Mouse (Mus musculus): Measurements from ENCODE around the gene Rhof.

DNA sequence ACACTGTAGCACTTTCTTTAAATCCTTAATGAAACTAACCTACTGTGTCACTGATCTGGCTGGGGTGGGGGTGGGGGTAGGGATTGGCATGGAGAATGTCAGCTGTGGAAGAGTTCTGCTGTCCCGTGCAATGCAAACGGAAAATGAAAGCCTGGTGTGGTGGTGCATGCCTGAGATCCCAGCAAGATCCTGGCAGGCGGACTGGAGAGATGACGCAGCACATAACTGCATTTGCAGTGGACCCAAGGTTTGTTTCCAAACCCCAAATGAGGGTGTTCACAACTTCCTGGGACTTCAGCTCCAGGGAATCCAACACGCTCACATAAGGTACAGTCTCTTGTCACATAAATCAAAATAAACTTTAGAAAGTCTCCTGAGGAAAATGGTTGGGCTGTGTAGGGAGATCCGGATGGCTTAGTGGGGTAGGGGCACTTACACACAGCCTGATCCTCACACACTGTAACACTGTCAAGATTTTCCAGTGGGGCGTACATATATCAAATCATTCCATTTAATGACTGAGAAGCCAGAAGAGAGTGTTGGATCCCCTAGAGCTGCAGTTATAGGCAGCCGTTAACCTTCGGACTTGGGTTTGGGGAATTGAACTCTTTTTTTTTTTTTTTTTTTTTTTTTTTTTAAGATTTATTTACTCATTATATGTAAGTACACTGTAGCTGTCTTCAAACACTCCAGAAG, 71.6 kb downstream of the Rhof start:
- TF ChIP-seq POLR2A (IDR thresholded peaks at IDR 0.05; ENCODE audit: borderline replicate concordance, extremely low read depth, insufficient read depth, insufficient read length, poor library complexity, severe bottlenecking) (no peak), CTCF (IDR thresholded peaks at IDR 0.05; ENCODE audit: borderline replicate concordance, extremely low read depth, insufficient read depth, insufficient read length) (no peak)

Data from brain, embryonic 14.5 days (tissue).